33 mouse cellular contexts compared by ENCODE assay signal in genomic region chr6:142532686-142533085, GRCm38 (mm10). TPM values are rescaled to one million over a fixed set of nuclear protein-coding genes. Genes with fewer than 3 reads are reported as not detected.
DNase-seq lines count a peak whose midpoint lies in the region; ATAC-seq and TF ChIP-seq lines count a peak whose summit lies in the region.
"Had no signal": no experiment of that assay in that cellular context is flagged by ENCODE, and none has a peak within 500 bp of the region (broad histone marks: within the 10 kb centered on the region; RNA-seq: fewer than 3 reads in every experiment).

No protein-coding gene starts in this region.

- DNase-seq in heart, adult 2 months, result no peak
- no peak for DNase-seq in heart, postnatal 4 days
- DNase-seq in kidney, adult 2 months, result peak; percentile 79
- no peak for DNase-seq in kidney, postnatal 10 days
- no peak for DNase-seq in kidney, adult 18-20 months
- DNase-seq in R1 (ENCODE audit: low read depth, low spot score), result peak; percentile 30
- DNase-seq: adrenal gland, adult 8-10 months; adrenal gland, postnatal 25 days; B cell, adult 2 months; cerebellum, adult 11-12 months; cerebellum, adult 8-10 months; cerebellum, postnatal 10 days; cerebellum, postnatal 36 days; embryo, embryonic 11 days; gastrocnemius, postnatal 25 days had no signal

- no peaks in the 10 kb centered on the region for H3K79me2 ChIP-seq in heart, adult 2 months (replicated peaks; ENCODE audit: control insufficient read depth, insufficient read depth, low read length)

- no peaks in the 10 kb centered on the region for H3K36me3 ChIP-seq in heart, adult 2 months (ENCODE audit: control insufficient read depth, insufficient read depth, low read length)
- no peaks in the 10 kb centered on the region for H3K36me3 ChIP-seq in kidney, adult 2 months (ENCODE audit: control insufficient read depth, insufficient read depth, low read length)
- H3K36me3 ChIP-seq in kidney, embryonic 16.5 days (ENCODE audit: insufficient read depth, low read length), result no peaks in the 10 kb centered on the region
- H3K36me3 ChIP-seq: embryonic facial prominence, embryonic 10.5 days; embryonic facial prominence, embryonic 13.5 days; forebrain, embryonic 12.5 days; forebrain, embryonic 15.5 days; hindbrain, embryonic 10.5 days; hindbrain, embryonic 13.5 days; intestine, embryonic 15.5 days had no signal

- H3K27me3 ChIP-seq in heart, adult 2 months (ENCODE audit: control insufficient read depth, insufficient read depth, low read length), result no peaks in the 10 kb centered on the region
- no peaks in the 10 kb centered on the region for H3K27me3 ChIP-seq in kidney, adult 2 months (replicated peaks; ENCODE audit: control insufficient read depth, insufficient read depth, low read length)
- no peaks in the 10 kb centered on the region for H3K27me3 ChIP-seq in kidney, embryonic 16.5 days (ENCODE audit: insufficient read depth, low read length)
- H3K27me3 ChIP-seq: CH12.LX; embryonic facial prominence, embryonic 13.5 days; forebrain, embryonic 12.5 days; forebrain, embryonic 15.5 days; hindbrain, embryonic 13.5 days; intestine, embryonic 15.5 days had no signal

- no peaks in the 10 kb centered on the region; the same call in none of the 2 replicates for H3K4me1 ChIP-seq in heart, adult 2 months (ENCODE audit: control insufficient read depth, insufficient read depth, low read length)
- H3K4me1 ChIP-seq in kidney, adult 2 months (ENCODE audit: control insufficient read depth, insufficient read depth, low read length), result peaks cover 11% of the 10 kb centered on the region
- peaks cover 4% of the 10 kb centered on the region for H3K4me1 ChIP-seq in kidney, embryonic 16.5 days (ENCODE audit: insufficient read depth, low read length)
- H3K4me1 ChIP-seq: embryonic facial prominence, embryonic 10.5 days; embryonic facial prominence, embryonic 13.5 days; forebrain, embryonic 12.5 days; forebrain, embryonic 15.5 days; hindbrain, embryonic 10.5 days; hindbrain, embryonic 13.5 days had no signal

- TF ChIP-seq CTCF in heart, adult 2 months (IDR thresholded peaks at IDR 0.05), result no peak
- no peak for TF ChIP-seq CTCF in kidney, adult 2 months (conservative IDR thresholded peaks at IDR 0.05; ENCODE audit: insufficient read depth, insufficient read length, low read depth, low read length)

- peak overlapping the region; percentile 49 for H3K27ac ChIP-seq in heart, adult 2 months
- H3K27ac ChIP-seq in kidney, adult 2 months (ENCODE audit: insufficient read depth, low read depth, low read length), result peak overlapping the region; percentile 86
- peak overlapping the region; percentile 38; the same call in 1 of the 2 replicates for H3K27ac ChIP-seq in kidney, embryonic 16.5 days (ENCODE audit: low read length)
- H3K27ac ChIP-seq: embryonic facial prominence, embryonic 10.5 days; embryonic facial prominence, embryonic 13.5 days; forebrain, embryonic 12.5 days; forebrain, embryonic 15.5 days; hindbrain, embryonic 10.5 days; hindbrain, embryonic 13.5 days; intestine, embryonic 15.5 days had no signal

- no peak overlapping the region for H3K4me2 ChIP-seq in kidney, embryonic 16.5 days (replicated peaks; ENCODE audit: low read depth, low read length)
- H3K4me2 ChIP-seq: embryonic facial prominence, embryonic 13.5 days; forebrain, embryonic 12.5 days; forebrain, embryonic 15.5 days; heart, embryonic 11.5 days; hindbrain, embryonic 13.5 days; intestine, embryonic 15.5 days had no signal

- H3K9me3 ChIP-seq in kidney, embryonic 16.5 days (ENCODE audit: low read length), result no peaks in the 10 kb centered on the region
- H3K9me3 ChIP-seq: embryonic facial prominence, embryonic 10.5 days; embryonic facial prominence, embryonic 13.5 days; forebrain, embryonic 12.5 days; forebrain, embryonic 15.5 days; hindbrain, embryonic 13.5 days; intestine, embryonic 15.5 days had no signal

- intact Hi-C loops in heart, adult 2 months (cut with DNase I), result no loop called here

- 94% methylated on average over 2 of the region's 2 CpGs for WGBS in heart, adult 2 months
- 63% methylated on average over 2 of the region's 2 CpGs for WGBS in kidney, adult 2 months
- 93% methylated on average over 2 of the region's 2 CpGs for WGBS in kidney, embryonic 16.5 days

- no peak for ATAC-seq in kidney, embryonic 16.5 days (ENCODE audit: low FRiP score, low TSS enrichment)
- ATAC-seq: activated CD4-positive, CD25-positive, alpha-beta regulatory T cell, adult 4 months; forebrain, embryonic 15.5 days; hindbrain, embryonic 16.5 days; intestine, embryonic 15.5 days had no signal

- H3K9ac ChIP-seq in heart, adult 2 months (ENCODE audit: low read depth, low read length), result no peak overlapping the region
- no peak overlapping the region for H3K9ac ChIP-seq in kidney, embryonic 16.5 days (replicated peaks; ENCODE audit: low read length)
- H3K9ac ChIP-seq: embryonic facial prominence, embryonic 13.5 days; forebrain, embryonic 12.5 days; forebrain, embryonic 15.5 days; hindbrain, embryonic 13.5 days; intestine, embryonic 15.5 days had no signal

- H3K4me3 ChIP-seq in heart, adult 2 months, result no peak overlapping the region
- no peak overlapping the region for H3K4me3 ChIP-seq in kidney, adult 2 months (ENCODE audit: insufficient read depth, low read depth, low read length)
- no peak overlapping the region for H3K4me3 ChIP-seq in kidney, embryonic 16.5 days (ENCODE audit: low read length)
- H3K4me3 ChIP-seq: embryonic facial prominence, embryonic 10.5 days; embryonic facial prominence, embryonic 13.5 days; erythroblast, embryonic 14.5 days; forebrain, embryonic 12.5 days; forebrain, embryonic 15.5 days; hindbrain, embryonic 10.5 days; hindbrain, embryonic 13.5 days; intestine, embryonic 15.5 days had no signal

- no peak for TF ChIP-seq EP300 in heart, adult 2 months (IDR thresholded peaks at IDR 0.05; ENCODE audit: insufficient read depth, low read depth, low read length)

- TF ChIP-seq POLR2A in heart, adult 2 months (IDR thresholded peaks at IDR 0.05; ENCODE audit: insufficient read depth, low read depth, low read length), result no peak
- no peak for TF ChIP-seq POLR2A in kidney, adult 2 months (IDR thresholded peaks at IDR 0.05; ENCODE audit: low read depth, low read length)

RNA-seq across cellular contexts. Expression of gene Ldhb, which starts 24.9 kb away (rescaled TPM):
- total RNA-seq in heart, adult 2 months (2021), result 1,000 to 10,000 TPM; 2,754 to 3,232 TPM
- 2,197 and 2,972 TPM in 2 replicates for polyA plus RNA-seq in heart, adult 2 months (2012; rRNA removed)
- 1,000 to 10,000 TPM; 1,364 to 1,397 TPM for total RNA-seq in heart, postnatal 4 days (2021)
- polyA plus RNA-seq in kidney, adult 2 months (2012; rRNA removed), result 2,043 and 2,340 TPM in 2 replicates
- polyA plus RNA-seq in kidney, embryonic 16.5 days (2015; fragmentation: Nextera tagmentation; extraction: Ambion mirVana), result 945 and 1,022 TPM in 2 replicates
- total RNA-seq: MEL had no signal
- polyA plus RNA-seq: erythroblast, embryonic 14.5 days had no signal

RNA-seq across cellular contexts. Expression of gene Kcnj8, which starts 38.7 kb away (rescaled TPM):
- 10 to 100 TPM; 21.5 to 23.6 TPM for total RNA-seq in heart, adult 2 months (2021)
- polyA plus RNA-seq in heart, adult 2 months (2012; rRNA removed), result 32.4 and 46.9 TPM in 2 replicates
- total RNA-seq in heart, postnatal 4 days (2021), result 10 to 100 TPM; 20.7 to 21.7 TPM
- 9.4 TPM in 2 replicates for polyA plus RNA-seq in kidney, adult 2 months (2012; rRNA removed)
- polyA plus RNA-seq in kidney, embryonic 16.5 days (2015; fragmentation: Nextera tagmentation; extraction: Ambion mirVana), result 25.2 and 29.4 TPM in 2 replicates
- total RNA-seq: CH12.LX, MEL had no signal
- polyA plus RNA-seq: erythroblast, embryonic 14.5 days had no signal

RNA-seq across cellular contexts. Expression of gene Gys2, which starts 59.8 kb away (rescaled TPM):
- under 1 TPM; 0.09 to 0.39 TPM for total RNA-seq in heart, adult 2 months (2021)
- polyA plus RNA-seq in heart, adult 2 months (2012; rRNA removed), result 0.50 and 1.0 TPM in 2 replicates
- not detected for total RNA-seq in heart, postnatal 4 days (2021)
- polyA plus RNA-seq in kidney, adult 2 months (2012; rRNA removed), result 11.5 and 14.8 TPM in 2 replicates
- polyA plus RNA-seq in kidney, embryonic 16.5 days (2015; fragmentation: Nextera tagmentation; extraction: Ambion mirVana), result 0.27 TPM in 2 replicates
- total RNA-seq: CH12.LX; gastrocnemius, postnatal 25 days; heart, adult 8-10 months; MEL had no signal
- polyA plus RNA-seq: activated CD4-positive, CD25-positive, alpha-beta regulatory T cell, adult 4 months; brain, embryonic 14.5 days; cortical plate, adult 2 months; embryonic facial prominence, embryonic 10.5 days; embryonic facial prominence, embryonic 13.5 days; erythroblast, embryonic 14.5 days; forebrain, embryonic 12.5 days; forebrain, embryonic 15.5 days; heart, postnatal 0 days had no signal

Comparison
In these comparisons a context has a peak if more than half of its experiments do, and no peak if none do; other contexts are left out.
1. DNase-seq: peak in kidney, adult 2 months (single experiment) and R1 (single experiment); none in heart, adult 2 months (0 of 2), heart, postnatal 4 days (single experiment), kidney, postnatal 10 days (single experiment) and kidney, adult 18-20 months (single experiment).
2. Peak in every context shown above with its lines, with median percentiles within 50 percentile points of each other: H3K27ac ChIP-seq.